Mouse (Mus musculus): ENCODE results near the gene Rprd2.
A peak's percentile ranks its signal among the peaks of the same experiment; 100 is the strongest.
"Not testable (repeated sequence)": the region's sequence is repeated elsewhere in the genome, so short reads cannot be mapped to it uniquely, and the experiment has no call there.

The Rprd2 gene

DNA sequence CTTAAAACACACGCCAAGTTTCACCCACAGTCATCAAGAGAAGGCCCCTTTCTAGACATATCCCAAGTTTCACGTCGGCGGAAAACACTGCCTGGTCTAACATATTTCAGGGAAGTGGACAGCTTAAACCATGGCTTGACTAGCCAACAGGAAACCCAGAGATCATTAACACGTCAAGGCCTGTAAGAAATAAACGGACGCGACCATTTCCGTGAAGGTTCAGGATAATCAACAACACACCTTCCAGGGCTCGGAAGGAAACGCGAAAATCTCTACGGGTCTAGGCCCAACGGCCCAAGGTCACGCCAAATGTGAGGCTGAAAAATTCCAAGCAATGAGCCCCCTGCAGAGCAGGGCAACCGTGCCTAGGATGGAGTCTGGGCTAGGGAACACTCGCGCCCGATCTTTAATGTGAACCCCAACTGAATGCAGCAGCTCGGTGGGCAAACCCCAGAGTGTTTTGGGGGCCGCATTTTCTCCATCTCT is 594 bp downstream of the Rprd2 start:
- DNase-seq (ENCODE audit: low spot score) = peak; percentile 30

DNA sequence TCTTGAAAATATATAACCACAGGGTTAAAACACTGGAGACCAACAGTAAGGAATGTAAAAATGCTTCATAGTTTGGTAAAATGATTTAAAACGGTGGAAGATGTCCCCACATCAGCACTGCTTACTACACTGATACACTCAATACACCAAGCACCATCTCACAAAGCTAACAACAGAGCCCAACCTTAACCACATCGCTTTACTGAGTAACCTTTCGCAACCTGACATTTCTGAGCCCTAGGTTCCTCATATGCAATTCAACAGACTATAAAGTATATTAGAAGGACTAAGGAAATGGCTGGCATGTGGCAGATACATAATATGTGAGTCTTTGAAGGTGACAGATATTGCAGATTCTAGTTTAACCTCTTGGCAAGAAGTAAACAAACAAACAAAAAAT is 2.0 kb downstream of the Rprd2 start:
- DNase-seq (ENCODE audit: low spot score) = no peak

DNA sequence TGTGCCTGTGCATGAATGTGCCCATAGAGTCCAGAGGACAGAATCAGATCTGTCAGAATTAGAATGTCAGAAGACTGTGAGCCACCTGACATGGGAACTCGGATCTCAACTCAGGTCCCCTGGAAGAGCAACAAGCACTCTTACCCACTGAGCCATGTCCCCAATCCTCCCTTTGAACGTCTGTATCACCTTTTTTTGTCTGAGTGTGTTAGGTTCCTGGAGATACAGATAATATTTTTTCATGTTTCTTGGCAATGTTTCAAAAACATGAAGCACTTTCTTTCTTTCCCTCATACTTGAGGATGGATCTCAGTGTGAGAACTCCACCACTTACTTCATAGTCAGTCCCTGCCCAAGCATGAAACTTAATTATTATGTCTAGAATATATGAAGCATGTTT is 10.3 kb downstream of the Rprd2 start:
- DNase-seq (ENCODE audit: low spot score) = no peak

DNA sequence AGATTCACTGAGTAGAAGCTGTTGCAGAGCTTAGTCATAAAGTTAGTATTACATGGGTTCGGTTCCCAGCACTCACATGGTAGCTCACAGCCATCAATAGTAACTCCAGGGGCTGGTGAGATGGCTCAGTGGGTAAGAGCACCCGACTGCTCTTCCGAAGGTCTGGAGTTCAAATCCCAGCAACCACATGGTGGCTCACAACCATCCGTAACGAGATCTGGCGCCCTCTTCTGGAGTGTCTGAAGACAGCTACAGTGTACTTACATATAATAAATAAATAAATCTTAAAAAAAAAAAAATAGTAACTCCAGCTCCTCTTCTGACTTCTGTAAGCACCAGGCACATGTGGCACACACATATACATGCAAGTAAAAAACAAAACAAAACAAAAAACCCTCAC is 11.0 kb downstream of the Rprd2 start:
- DNase-seq (ENCODE audit: low spot score) = not testable (repeated sequence)

GRCm38 (mm10) chr3:95806677-95807076 is 12.0 kb downstream of the Rprd2 start:
- no peak for DNase-seq (ENCODE audit: low spot score)

- DNase-seq (ENCODE audit: low spot score) = no peak
Measured at GRCm38 (mm10) chr3:95803851-95804250, 14.8 kb downstream of the Rprd2 start.

DNA sequence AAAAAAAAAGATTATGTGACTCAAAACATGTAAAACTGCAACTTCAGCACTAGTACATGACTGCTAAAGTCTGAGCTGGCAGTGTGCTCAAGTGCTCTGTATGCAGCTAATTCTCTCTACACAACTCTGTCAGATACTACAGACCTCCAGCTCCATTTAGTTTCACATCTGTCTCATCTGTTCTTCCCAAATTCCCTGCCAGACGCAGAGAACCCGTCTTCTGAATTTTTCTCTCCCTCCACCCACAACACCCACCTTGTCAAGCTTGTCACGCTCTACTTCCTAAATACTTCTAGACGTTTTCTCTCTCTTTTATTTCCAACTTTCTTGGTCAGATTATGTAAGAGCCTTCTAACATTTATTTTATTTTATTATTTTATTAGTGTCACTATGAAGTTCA is 19.9 kb downstream of the Rprd2 start:
- DNase-seq (ENCODE audit: low spot score) = no peak

DNA sequence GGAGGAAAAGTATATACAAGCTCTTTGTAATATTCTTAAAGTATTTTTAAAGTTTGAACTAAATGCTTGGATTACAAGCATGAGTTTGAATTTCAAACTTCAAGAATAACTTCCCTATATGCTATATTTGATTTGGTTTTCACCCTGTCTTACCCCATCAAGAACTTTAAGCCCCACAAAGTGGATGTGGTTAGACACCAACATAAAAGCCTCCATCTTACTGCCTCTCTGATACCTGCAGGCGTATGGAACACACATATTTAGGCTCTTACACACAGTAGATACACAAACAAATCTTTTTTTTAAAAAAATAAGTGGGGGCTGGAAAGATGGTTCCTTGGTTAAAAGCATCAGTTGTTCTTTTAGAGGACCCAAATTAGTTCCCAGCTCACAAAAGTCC is 24.4 kb downstream of the Rprd2 start:
- DNase-seq (ENCODE audit: low spot score) = no peak

DNA sequence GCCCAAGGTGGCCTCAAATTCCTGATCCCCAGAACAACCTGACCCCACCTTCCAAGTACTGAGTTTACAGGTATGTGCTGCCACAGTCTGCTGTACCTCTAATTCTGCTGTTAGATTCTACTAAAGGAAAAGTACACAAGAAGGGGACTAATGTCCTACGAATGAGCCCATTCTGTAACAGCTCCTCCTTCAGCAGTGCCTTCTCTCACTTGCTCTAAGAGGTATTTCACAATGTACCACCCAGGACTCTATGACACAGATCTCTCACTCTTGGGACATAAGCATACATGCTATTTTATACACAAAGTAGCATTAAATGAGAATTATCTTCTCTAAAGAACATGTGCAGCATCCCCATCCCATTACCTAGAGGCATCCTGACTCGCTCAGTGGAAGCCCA is 25.0 kb downstream of the Rprd2 start:
- no peak for DNase-seq (ENCODE audit: low spot score)

DNA sequence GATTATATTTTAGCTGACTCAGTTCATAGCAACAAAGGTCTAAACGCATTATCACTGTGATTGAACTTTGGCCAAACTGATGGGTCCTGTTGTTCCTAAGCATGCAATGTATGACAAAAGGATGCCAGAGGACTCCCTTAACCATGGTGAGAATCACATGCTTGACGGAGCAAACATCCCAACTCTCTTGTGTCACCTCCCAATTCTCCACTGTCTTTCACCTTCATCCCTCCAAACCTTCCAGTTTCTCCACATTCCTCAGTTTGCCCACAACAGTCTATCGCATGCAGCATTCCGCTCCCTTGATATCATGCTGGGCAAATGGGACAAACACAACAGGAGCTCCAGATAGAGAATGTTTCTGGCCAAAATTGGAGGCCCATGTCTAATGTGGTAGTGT is 33.2 kb downstream of the Rprd2 start:
- no peak for DNase-seq (ENCODE audit: low spot score)

GRCm38 (mm10) chr3:95771985-95772384 is 46.7 kb downstream of the Rprd2 start:
- DNase-seq (ENCODE audit: low spot score) = no peak

- DNase-seq (ENCODE audit: low spot score) = no peak
Measured at GRCm38 (mm10) chr3:95765534-95765933, 53.1 kb downstream of the Rprd2 start.

DNA sequence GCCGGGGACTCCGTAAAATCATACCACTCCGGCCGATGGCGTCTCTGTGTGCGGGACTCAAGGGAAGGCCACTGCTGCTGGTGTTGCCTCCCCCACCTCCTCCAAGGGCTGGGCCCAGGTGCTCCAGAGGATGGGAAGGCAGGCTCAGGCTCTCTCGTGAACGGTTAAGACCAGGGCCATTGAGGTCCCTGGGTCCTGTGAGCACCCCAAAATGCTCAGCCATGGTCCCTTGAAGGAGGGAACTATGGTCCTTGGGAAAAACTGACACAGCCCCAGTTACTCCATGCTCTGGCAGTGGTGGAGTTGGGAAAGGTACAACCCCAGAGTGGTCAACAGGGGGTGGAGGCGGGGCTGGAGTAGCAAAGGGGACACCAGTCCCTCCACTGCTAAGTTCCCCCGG is 54.9 kb downstream of the Rprd2 start:
- DNase-seq (ENCODE audit: low spot score) = no peak

DNA sequence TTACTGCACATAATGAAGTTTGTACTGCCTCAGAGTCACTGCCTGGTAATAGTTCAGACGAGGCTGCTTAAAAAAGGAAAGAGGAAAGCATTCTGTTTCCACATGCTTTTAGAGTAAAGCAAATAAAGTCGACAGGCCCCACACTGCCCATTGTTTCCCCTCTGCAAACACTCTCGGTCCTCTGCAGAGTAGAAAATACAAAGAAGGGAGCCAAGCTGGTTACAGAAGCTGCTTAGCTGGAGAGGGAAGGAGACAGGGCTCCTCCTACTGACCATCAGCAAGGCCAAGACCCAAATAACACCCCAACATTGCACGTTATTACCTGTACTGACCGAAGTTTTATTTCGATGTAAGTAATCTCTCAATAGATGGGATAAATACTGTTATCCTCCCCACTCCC is 55.7 kb downstream of the Rprd2 start:
- DNase-seq (ENCODE audit: low spot score) = no peak

DNA sequence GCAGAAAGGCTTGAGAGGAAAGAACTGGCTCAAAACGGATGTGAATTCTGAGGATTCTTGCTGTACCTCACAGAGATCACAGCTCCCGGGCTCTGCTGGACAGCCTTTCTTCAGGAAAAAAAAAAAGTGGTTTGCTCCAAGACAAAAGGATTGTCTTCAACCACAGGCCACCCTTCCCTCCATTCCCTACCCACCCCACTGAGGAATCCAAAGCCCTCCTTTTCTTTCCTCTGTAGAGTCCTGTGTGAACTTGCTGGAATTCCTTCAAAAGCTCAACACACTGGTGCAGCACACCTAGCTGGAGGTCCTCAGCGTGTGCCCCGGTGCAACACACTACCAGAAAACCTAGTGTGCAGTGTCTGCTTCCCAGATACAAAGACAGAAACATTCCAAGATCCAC is 56.9 kb downstream of the Rprd2 start:
- no peak for DNase-seq (ENCODE audit: low spot score)

- DNase-seq (ENCODE audit: low spot score) = no peak
Measured at GRCm38 (mm10) chr3:95760656-95761055, 58.0 kb downstream of the Rprd2 start.

DNA sequence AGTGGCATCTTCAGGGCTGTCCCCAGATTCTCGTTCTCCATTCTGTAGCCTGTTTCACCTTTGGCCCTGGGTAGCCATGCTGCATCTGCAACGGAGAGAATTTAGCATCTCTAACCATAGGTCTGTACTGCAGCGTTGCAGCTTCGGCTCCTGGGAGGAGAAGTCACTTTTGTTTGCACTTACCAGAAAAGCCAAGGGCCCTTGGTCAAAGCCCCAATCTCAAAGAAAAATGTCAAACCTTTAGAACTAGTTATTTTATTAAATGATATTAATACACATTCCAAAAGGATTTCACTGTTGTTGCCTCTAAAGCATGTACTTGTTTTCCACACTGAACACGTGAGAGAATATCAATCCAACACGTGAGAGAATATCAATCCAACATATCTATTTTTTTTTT is 58.6 kb downstream of the Rprd2 start, which contains the start of gene Tars2:
Tars2 (minus strand) TSS at position 101 of the 400 bp plus-strand sequence.
- DNase-seq (ENCODE audit: low spot score) = no peak

DNA sequence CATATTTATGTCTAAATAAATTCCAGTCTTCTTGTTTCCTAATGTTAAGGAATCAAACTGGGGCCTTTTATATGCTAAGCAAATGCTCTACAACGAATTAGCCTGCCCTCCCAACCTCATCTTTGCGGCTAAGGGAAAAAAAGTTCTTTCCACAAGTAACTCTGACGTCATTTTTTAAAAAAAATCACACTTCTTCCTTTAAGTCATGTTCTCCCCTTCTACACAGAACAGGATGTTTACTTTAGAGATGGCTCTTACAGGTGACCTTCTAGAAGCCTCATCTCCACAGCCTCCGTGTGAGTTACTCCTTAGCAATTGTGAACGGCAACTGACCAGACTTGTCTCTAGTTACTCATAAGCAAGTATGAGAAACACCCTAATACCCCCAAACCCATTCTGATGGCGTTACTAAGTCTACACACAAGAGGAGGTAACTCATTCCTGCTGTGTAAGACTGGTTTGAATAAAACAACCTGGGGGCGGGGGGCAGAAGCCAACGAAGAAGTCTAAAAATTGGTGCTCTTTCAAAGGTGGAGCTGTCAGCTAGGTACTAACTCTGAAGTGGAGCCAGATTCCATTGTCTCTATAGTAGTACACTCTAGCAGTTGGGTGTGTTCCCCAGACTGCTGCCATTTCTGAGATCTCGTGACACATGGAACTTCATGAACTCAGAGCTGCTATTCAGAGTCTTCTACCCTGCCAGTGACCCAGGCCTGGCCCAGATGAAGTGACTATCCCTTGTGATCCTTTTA is 60.0 kb downstream of the Rprd2 start:
- no peak for DNase-seq (ENCODE audit: low spot score)

DNA sequence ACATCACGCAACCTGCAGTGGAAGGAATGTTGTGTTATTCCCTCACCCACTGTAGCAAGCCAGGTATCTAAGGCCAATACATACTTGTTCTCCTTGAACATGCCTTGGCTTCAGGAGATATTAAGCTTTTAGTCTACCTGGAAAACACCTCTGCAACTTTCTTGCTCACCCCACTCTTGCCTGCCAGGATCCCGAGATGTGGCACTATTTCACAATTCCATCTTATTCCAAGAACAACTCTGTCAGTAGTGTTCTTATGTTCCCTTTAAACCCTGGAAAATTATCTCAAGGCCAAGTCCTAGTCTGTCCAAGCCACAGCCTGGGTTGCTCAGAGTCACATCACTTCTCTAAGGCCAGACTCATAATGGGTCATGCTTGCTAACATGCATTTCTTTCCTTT is 61.9 kb downstream of the Rprd2 start:
- DNase-seq (ENCODE audit: low spot score) = no peak

DNA sequence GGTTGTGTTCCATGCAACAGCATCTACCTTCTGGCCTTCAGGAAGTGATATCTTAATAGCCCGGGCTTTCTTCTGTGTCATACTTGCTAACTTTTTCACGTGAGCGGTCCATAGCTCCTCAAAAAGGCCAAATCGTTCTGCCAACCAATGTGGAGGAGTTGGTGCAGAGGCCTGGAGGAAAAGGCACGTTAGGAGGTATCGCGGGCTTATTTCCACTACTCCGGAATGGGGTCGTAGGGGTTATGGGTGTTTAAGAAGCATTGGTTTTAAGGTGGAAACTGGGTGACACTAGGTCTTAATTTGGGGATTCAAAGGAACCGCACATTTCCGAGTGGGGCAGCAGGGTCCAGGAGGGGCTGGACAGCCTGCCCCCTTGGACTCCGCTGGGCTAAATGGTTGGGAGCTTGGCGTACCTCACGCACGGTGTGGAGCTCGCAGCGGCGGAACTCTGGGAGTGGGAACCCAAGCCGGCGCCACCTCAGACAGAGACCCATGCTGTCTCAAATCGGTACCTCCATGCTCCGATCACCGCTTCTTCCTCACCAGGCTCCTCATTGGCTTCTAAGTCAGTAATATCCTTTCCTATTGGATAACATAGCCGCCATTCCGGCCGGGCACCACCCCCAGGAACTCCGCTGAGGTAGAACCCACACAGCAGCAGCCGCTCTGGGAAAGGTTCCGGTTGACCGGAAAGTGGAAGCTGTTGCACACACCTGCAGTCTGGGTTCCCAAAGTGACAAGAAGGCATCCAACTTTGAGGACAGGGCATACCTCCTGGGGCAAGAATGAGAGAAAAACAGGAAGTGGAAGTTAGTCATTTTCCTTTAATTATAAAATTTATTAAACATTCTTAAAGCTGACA is 64.1 kb downstream of the Rprd2 start:
- DNase-seq (ENCODE audit: low spot score) = peak; percentile 84

DNA sequence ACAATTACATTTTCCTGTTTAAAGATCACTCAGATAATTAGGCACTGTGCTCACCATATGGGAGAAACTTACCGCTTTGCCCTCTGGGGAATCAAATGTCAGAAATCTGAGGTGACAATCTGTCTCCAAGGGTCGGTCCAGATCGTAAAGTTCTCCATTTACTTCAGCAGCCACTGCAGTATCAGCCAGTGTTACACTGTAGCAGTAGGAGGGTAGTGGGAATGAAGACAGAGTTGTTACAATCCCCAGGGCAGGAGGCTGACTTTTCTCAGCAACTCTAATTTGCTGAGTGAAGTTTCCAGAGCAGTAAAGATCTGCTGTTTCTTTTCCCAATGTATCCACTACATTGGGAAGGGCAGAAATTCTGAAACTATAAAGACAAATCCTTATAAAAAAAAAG is 65.7 kb downstream of the Rprd2 start:
- DNase-seq (ENCODE audit: low spot score) = no peak

- no peak for DNase-seq (ENCODE audit: low spot score)
Measured at GRCm38 (mm10) chr3:95740406-95740805, 78.3 kb downstream of the Rprd2 start.
